Mouse (Mus musculus) G1E (cell line): ENCODE data around the gene Popdc3.

Experiments used
- CTCF ChIP-seq: IDR thresholded peaks from 2 replicates; pipeline ENCODE4 v1.5.1; 2012; ENCODE audit warnings: low read depth, low read length, inconsistent platforms, mixed read lengths
- GATA1 ChIP-seq: IDR thresholded peaks from 2 replicates; pipeline ENCODE4 v1.6.1; 2012; ENCODE audit warnings: borderline replicate concordance, low read length, inconsistent platforms, mixed read lengths
- TAL1 ChIP-seq: conservative IDR thresholded peaks from 2 replicates; pipeline ENCODE4 v1.6.1; 2012; ENCODE audit warnings: low read depth, low read length, inconsistent platforms, mixed read lengths

GRCm38 (mm10) chr10:45328196-45329000, 150.5 kb downstream of the Popdc3 start:
- no peak for TF ChIP-seq TAL1
- no peak for TF ChIP-seq CTCF
- no peak for TF ChIP-seq GATA1
